Mouse (Mus musculus) neural tube, embryonic 14.5 days (tissue): ENCODE data around the gene Pgls. TPM values are rescaled to one million over a fixed set of nuclear protein-coding genes. Genes with fewer than 3 reads are reported as not detected.

Experiments
- ATAC-seq: fragments of 200-750 bp; cut with Nextera tagmentation; 2 replicates; pipeline ENCODE4 v1.8.0; 2017; ENCODE audit warnings: low read depth, mild to moderate bottlenecking, moderate TSS enrichment, moderate library complexity
- H3K27ac ChIP-seq: fragments of 300-500 bp; sonication (generic); 2 replicates; pipeline ENCODE4 v1.5.1; 2014; ENCODE audit warnings: low read depth, mild to moderate bottlenecking, control low read depth, low read length, moderate library complexity, mixed read lengths
- H3K27me3 ChIP-seq: fragments of 300-500 bp; sonication (generic); 2 replicates; pipeline ENCODE4 v1.6.1; 2014; ENCODE audit warnings: low read length; ENCODE audit not compliant: control insufficient read depth, insufficient read depth
- H3K36me3 ChIP-seq: fragments of 300-500 bp; sonication (generic); 2 replicates; pipeline ENCODE4 v1.6.1; 2014; ENCODE audit warnings: low read length, mixed read lengths; ENCODE audit not compliant: control insufficient read depth, insufficient read depth
- H3K4me1 ChIP-seq: fragments of 300-500 bp; sonication (generic); 2 replicates; pipeline ENCODE4 v1.6.1; 2014; ENCODE audit warnings: low read length; ENCODE audit not compliant: control insufficient read depth, insufficient read depth
- H3K4me2 ChIP-seq: fragments of 300-500 bp; sonication (generic); 2 replicates; pipeline ENCODE4 v1.6.1; 2014; ENCODE audit warnings: mild to moderate bottlenecking, low read depth, low read length, control low read depth
- H3K4me3 ChIP-seq: fragments of 300-500 bp; sonication (generic); 2 replicates; pipeline ENCODE4 v1.5.1; 2014; ENCODE audit warnings: low read depth, low read length, control low read depth, mixed read lengths
- H3K9ac ChIP-seq: fragments of 300-500 bp; sonication (generic); replicated peaks from 2 replicates; pipeline ENCODE4 v1.6.1; 2014; ENCODE audit warnings: low read depth, mild to moderate bottlenecking, control low read depth, low read length, mixed read lengths
- H3K9me3 ChIP-seq: fragments of 300-500 bp; sonication (generic); 2 replicates; pipeline ENCODE4 v1.6.1; 2016; ENCODE audit warnings: low read length; ENCODE audit not compliant: control insufficient read depth
- WGBS: fragments of 180-500 bp; shearing (Covaris S2); extraction: QIAGEN DNeasy Blood & Tissue Kit; methylation state at CpG from one replicate; pipeline ENCODE4 v1.1.7; 2014; 5-methylcytosine and 5-hydroxymethylcytosine counted together
- polyA plus RNA-seq: library from polyadenylated mRNA; unstranded; fragments of >200 nt; fragmentation: Nextera tagmentation; extraction: Ambion mirVana; gene quantifications from 2 replicates; pipeline ENCODE4 v1.2.1, GENCODE M21; 2014

Gene Pgls
- polyA plus RNA-seq, 1 experiment from 2014 or later: 259 TPM

GRCm38 (mm10) chr8:71601939-71602665 is 10.1 kb downstream of the Pgls start:
- Histone ChIP-seq H3K36me3 (no peaks in the 10 kb centered on the region), H3K27me3 (peaks cover 18% of the 10 kb centered on the region; the same call in 1 of the 2 replicates), H3K9ac (peak overlapping the region; percentile 42), H3K9me3 (no peaks in the 10 kb centered on the region), H3K4me1 (peaks cover 7% of the 10 kb centered on the region; the same call in 1 of the 2 replicates), H3K4me3 (peak overlapping the region; percentile 29), H3K27ac (peak overlapping the region; percentile 28; the same call in 1 of the 2 replicates), H3K4me2 (peak overlapping the region; percentile 45)
- peak; percentile 41 for ATAC-seq
- WGBS: 2% methylated on average over 64 of the region's 65 CpGs

GRCm38 (mm10) chr8:71602666-71603334 is 10.8 kb downstream of the Pgls start:
- Histone ChIP-seq H3K4me3 (peak overlapping the region; percentile 29), H3K4me2 (peak overlapping the region; percentile 45), H3K9me3 (no peaks in the 10 kb centered on the region), H3K27me3 (peaks cover 18% of the 10 kb centered on the region; the same call in 1 of the 2 replicates), H3K36me3 (no peaks in the 10 kb centered on the region), H3K4me1 (peaks cover 7% of the 10 kb centered on the region; the same call in 1 of the 2 replicates), H3K9ac (peak overlapping the region; percentile 42), H3K27ac (peak overlapping the region; percentile 28; the same call in 1 of the 2 replicates)
- peak; percentile 63 for ATAC-seq
- 2% methylated on average over 32 of the region's 32 CpGs for WGBS

GRCm38 (mm10) chr8:71604021-71604420 is 12.0 kb downstream of the Pgls start:
- Histone ChIP-seq H3K27me3 (peaks cover 18% of the 10 kb centered on the region; the same call in 1 of the 2 replicates), H3K4me3 (no peak overlapping the region)

GRCm38 (mm10) chr8:71610822-71611651 is 19.1 kb downstream of the Pgls start, which contains the start of gene Colgalt1:
Gene Colgalt1, plus strand, starts transcription at chr8:71610998.
- WGBS: under 1% methylated on average over 74 of the region's 82 CpGs
- H3K36me3 ChIP-seq: peaks cover 13% of the 10 kb centered on the region; the same call in 1 of the 2 replicates
- H3K27me3 ChIP-seq: no peaks in the 10 kb centered on the region
- peak within 1 kb of the TSS; percentile 90 for H3K27ac ChIP-seq
- H3K4me2 ChIP-seq: peak within 1 kb of the TSS; percentile 81
- peak within 1 kb of the TSS; percentile 79 for H3K4me3 ChIP-seq
- no peaks in the 10 kb centered on the region for H3K9me3 ChIP-seq
- ATAC-seq: peak; percentile 99
- H3K9ac ChIP-seq: peak within 1 kb of the TSS; percentile 87
- peaks cover 10% of the 10 kb centered on the region for H3K4me1 ChIP-seq

More at GRCm38 (mm10) chr8:71604021-71604420, 12.0 kb downstream of the Pgls start:
- H3K36me3 ChIP-seq: no peaks in the 10 kb centered on the region
- H3K9me3 ChIP-seq: no peaks in the 10 kb centered on the region
- H3K9ac ChIP-seq: no peak overlapping the region
- peaks cover 7% of the 10 kb centered on the region; the same call in 1 of the 2 replicates for H3K4me1 ChIP-seq
- ATAC-seq: no peak
- no peak overlapping the region for H3K27ac ChIP-seq
- H3K4me2 ChIP-seq: no peak overlapping the region
- 48% methylated on average over 7 of the region's 7 CpGs for WGBS

- Histone ChIP-seq H3K27ac (no peak overlapping the region), H3K4me2 (peak overlapping the region; percentile 81), H3K9ac (peak overlapping the region; percentile 87), H3K36me3 (peaks cover 21% of the 10 kb centered on the region), H3K4me3 (peak overlapping the region; percentile 79), H3K4me1 (peaks cover 10% of the 10 kb centered on the region), H3K27me3 (no peaks in the 10 kb centered on the region), H3K9me3 (no peaks in the 10 kb centered on the region)
- no peak for ATAC-seq
- 49% methylated on average over 5 of the region's 5 CpGs for WGBS
These were observed 20.2 kb downstream of the Pgls start for GRCm38 (mm10) chr8:71612141-71612540.

GRCm38 (mm10) chr8:71613418-71613817 is 21.4 kb downstream of the Pgls start:
- Histone ChIP-seq H3K4me1 (peaks cover 10% of the 10 kb centered on the region), H3K9me3 (no peaks in the 10 kb centered on the region), H3K36me3 (peaks cover 27% of the 10 kb centered on the region), H3K4me2 (no peak overlapping the region), H3K4me3 (no peak overlapping the region), H3K27me3 (no peaks in the 10 kb centered on the region), H3K27ac (no peak overlapping the region), H3K9ac (no peak overlapping the region)
- no peak for ATAC-seq
- 79% methylated on average over 4 of the region's 4 CpGs for WGBS

GRCm38 (mm10) chr8:71619786-71620185 is 27.8 kb downstream of the Pgls start:
- H3K36me3 ChIP-seq: peaks cover 59% of the 10 kb centered on the region
- H3K27me3 ChIP-seq: no peaks in the 10 kb centered on the region
- H3K9me3 ChIP-seq: no peaks in the 10 kb centered on the region
- no peak overlapping the region for H3K9ac ChIP-seq
- ATAC-seq: no peak
- no peaks in the 10 kb centered on the region for H3K4me1 ChIP-seq
- WGBS: 96% methylated on average over 2 of the region's 2 CpGs
- H3K27ac ChIP-seq: no peak overlapping the region
- H3K4me3 ChIP-seq: no peak overlapping the region
- H3K4me2 ChIP-seq: no peak overlapping the region

- no peak overlapping the region for H3K4me2 ChIP-seq
- no peak overlapping the region for H3K27ac ChIP-seq
- WGBS: 75% methylated on average over 1 of the region's 1 CpGs
- ATAC-seq: no peak
- peaks cover 10% of the 10 kb centered on the region for H3K4me1 ChIP-seq
- no peak overlapping the region for H3K4me3 ChIP-seq
- peaks cover 40% of the 10 kb centered on the region for H3K36me3 ChIP-seq
- H3K9me3 ChIP-seq: no peaks in the 10 kb centered on the region
- no peak overlapping the region for H3K9ac ChIP-seq
- no peaks in the 10 kb centered on the region for H3K27me3 ChIP-seq
These were observed 33.1 kb downstream of the Pgls start for GRCm38 (mm10) chr8:71625088-71625487.
